Mouse (Mus musculus): Measurements from ENCODE around the gene Csrnp1.
A peak's percentile ranks its signal among the peaks of the same experiment; 100 is the strongest.

Gene Csrnp1

DNA sequence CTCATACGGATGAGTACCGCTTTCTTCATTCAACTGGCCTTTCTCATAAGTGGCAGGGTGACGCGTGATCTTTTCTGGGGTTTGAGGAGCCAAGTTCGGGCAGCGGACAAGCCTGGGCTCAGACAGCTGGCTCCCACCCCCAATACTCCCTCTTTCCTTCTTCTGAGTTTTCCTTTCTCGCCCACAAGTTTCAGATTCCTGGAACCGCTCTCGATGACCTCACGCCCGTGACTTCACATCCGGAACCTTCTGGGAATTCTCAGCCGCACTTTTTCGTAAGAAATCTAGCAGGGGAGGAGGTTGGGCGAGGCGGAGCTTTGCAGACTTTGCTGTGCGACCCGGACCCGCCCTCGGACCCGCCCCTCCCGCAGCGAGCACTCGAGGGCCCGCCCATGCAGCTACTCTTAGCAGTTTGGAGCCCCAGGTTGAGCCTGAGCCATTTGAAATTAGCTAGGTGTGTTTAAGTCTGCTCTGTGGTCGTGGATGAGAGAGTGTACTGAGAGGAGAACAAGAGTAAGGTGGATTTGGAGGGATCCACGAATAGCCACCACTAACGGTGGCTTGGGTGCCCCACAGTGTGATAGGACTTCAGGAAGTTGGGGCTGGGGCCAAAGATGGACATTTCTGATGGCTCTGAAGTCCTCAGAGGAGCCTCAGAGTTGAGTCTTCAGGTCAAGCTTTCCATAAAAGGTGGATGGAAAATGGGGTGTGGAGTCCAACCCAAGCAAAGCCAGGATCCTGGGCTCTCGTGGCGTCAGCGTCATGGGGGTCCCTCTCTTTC lies 17.7 kb upstream of the Csrnp1 start:
- DNase-seq: peak; percentile 71 to 73

DNA sequence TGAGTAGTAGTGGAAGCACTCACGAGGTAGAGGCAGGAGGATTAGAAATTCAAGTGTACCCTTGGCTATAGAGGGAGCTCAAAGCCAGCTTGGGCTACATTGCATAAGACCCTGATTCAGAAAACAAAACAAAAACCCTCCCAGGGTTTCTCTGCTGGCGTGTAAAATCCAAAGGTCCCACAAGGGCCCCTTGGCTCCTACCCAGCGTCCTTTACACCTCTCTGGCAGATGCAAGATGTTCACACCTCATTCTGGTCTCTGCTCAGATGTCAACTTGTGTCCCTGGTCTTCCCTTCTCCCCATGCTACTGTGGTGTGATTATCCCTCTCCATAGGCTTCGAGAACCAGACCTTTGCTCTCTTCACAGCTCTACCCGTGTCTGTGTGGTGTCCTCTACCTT lies 16.3 kb upstream of the Csrnp1 start:
- DNase-seq: no peak

DNA sequence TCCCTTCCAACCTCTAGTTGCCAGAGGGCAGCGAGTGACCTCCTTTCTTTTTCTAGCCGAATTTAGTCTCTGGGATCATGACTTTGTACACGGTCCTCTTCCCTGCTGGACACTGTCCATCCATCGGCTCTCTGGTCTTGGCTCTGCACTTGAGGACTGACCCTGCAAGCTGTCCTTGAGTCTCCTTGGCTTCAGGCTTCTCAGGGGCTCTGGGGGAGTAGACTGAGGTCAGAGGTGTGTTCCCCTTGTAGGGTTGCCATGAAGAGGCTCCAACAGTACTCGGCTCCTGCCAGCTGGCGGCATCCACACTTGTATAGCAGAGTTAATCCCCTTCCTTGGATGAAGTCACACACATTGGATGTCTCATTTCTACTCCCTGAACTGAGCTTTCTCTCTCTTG lies 15.2 kb upstream of the Csrnp1 start:
- DNase-seq: no peak

DNA sequence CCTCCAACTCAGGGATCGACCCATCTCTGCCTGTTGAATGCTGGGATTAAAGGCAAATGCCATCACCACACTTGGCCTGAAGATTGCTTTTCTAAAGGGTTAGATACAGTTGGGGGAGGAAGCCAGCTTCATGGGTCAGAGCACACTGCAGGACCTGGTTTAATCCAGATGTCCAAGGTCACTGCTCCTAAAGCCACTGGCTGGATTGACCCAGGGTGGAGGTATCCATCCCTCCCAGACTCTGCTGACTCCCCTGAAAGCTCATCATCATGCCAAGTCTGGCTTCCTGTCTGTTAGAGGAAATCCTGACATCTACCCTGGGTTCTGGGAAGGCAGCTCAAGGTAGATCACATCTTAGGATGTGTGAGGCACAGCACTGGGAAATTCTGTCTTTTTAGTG lies 14.3 kb upstream of the Csrnp1 start:
- no peak for DNase-seq

- no peak for DNase-seq
Observed at GRCm38 (mm10) chr9:119996080-119996479, 11.6 kb upstream of the Csrnp1 start.

DNA sequence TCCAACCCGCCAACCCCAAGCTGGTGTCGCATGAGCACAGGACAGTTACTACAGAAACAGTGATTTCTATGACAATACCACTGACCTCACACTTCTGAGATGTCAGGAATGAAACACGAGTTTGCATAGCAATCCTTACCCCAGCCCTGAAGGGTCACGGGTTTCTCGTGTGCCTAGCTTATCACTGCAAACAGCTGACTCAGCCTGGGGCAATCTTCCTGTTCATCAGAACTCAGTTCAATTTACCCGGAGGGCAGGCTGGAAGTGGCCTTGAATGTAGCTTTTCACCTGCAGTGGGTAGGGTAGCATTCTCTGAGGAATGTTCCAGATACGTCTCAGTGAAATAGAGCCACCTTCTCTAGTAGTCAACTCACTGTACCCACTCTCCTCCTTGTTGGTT lies 9.7 kb upstream of the Csrnp1 start:
- DNase-seq: no peak

DNA sequence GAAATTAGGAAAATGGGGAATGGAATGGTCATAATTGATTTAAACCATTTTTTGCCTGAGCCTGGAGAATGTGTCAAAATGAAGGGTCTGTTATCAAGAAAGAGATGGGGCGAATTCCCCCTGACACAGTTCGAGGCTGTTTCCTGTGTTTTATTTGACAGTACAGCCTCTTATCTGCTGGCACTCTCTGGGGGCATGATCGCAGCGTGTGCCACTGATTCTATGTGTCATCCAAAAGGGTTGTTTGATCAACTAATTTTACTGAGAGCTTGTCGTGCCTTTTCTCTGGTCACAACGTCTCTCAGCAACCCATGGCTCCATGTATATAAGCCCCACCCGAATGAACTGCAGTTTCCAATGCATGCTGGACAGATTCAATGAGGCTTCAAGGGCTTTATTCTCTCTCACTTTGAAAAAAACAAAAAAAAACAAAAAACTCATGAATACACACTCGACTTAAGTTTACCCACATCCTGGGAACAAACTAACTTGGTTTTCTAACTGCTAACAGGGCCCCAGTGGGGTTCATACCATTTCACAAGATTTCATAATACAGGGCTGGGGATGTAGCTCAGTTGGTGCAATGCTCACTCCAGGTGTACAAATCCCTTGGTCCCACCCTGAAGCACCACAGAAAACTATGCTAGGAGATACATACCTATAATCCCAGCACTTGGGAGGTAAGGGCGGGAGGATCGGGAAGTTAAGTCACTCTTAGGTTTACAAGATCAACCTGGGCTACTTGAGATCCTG lies 8.8 kb upstream of the Csrnp1 start:
- DNase-seq: no peak

DNA sequence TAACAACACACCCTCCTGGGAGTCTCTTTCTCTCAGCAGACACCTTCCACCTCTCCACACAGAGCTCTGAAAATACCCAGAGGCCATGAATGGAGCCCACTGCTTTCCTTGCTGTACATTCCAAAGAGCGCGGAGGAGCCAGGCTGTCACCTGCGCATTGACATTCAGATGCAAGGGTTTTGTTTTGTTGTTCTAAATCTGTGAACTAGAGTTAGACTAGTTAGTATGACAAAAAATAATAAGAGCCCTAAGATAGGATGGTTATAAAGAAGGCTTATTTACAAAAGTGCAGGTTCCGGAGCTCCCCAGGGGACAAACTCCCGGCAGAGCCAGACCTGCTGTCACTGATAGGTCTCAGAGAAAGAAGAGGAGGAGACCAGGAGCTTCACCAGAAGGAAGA lies 6.9 kb upstream of the Csrnp1 start:
- no peak for DNase-seq

DNA sequence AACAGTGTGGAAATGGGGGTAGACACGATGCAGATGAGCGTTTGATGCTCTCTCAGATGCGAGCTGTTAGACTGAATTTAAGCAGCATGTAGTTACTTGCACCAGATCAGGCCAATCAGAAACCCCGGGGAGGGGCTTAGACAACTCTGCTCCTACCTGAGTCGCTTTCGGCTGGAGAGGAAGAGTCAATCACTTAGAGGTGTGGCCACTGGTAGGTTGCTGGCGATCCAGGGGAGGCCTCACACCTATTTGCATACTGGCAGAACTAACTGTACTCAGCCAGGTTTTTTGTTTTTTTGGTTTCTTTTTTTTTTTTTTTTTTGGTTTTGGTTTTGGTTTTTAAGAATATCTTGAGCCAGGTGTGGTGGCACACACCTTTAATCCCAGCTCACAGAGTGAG lies 3.8 kb upstream of the Csrnp1 start:
- peak; percentile 60 to 66 for DNase-seq

- DNase-seq: no peak
Observed at GRCm38 (mm10) chr9:119985881-119986574, 1.6 kb upstream of the Csrnp1 start.

DNA sequence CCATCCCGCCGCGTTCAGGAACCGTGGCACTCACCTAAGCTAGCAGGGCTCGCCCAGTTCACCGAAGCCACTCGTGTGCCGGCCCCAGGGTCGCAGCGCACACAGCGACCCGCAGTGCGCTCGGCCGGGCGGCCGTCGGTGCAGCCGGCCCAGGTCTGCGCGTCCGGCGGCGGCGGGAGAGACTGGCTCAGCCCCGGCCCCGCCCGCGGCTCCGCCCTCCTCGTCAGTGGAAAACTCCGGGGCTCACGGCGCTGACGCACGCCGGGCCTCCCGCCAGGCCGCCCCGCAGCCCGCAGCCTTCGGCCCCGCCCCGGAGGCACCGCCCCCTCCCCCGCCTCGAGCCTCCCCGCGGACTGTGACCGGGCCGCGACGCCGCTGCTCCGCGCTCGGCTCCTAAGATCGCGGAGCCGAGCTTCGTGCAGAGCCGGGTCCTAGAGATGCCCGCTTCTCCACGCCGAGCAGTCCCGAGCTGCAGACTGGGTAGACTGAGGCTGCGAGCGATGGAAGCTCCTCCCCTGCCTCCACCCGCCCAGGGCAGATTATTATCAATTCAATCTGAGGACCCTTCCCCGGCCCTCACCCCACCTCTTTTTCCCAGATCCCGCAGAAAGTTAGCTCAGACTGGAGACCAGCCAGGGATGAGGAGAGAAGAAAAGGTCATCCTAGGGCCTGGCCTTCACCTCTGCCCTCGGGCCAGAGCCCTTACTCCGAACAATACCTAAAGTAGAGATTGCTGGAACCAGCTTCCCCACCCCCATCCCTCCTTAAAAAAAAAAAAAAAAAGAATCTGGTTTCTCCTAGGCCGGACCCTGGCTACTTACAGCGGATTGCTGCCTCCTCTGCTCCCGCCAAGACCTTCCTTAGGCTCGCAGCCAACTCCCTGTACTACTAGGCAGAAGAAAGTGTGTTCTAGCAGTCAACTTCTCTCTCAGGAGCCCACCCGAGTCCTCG lies 598 bp downstream of the Csrnp1 start:
- peak; percentile 88 for DNase-seq

DNA sequence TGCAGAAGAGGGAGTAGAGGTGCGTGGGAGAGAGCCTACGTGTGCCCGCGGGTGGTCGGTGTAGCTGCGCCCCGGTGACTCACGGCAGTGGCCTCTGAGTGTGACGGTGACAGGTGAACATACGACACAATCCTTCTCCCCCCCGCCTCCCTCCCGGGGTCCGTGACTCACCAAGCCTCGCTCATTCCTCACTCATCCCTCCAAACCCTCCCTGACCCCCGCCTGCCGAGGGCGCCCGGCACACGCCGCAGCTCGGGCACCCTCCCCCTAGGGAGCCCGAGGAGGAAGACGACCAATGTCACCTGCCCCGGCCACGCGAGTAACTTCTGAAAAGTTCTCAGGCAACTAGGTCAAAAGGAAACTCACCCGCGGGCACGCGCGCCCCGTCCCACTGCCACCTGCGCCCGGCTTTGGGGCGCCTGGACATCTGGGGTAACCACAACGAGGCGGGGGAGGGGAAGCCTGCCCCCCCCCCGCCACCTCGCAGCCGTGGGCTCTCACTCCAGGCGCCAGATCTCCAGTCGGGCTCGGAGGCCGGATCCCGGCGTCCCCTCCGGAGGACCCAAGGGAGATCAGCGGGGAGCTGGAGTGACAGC lies 1.4 kb downstream of the Csrnp1 start:
- peak; percentile 83 to 86 for DNase-seq

DNA sequence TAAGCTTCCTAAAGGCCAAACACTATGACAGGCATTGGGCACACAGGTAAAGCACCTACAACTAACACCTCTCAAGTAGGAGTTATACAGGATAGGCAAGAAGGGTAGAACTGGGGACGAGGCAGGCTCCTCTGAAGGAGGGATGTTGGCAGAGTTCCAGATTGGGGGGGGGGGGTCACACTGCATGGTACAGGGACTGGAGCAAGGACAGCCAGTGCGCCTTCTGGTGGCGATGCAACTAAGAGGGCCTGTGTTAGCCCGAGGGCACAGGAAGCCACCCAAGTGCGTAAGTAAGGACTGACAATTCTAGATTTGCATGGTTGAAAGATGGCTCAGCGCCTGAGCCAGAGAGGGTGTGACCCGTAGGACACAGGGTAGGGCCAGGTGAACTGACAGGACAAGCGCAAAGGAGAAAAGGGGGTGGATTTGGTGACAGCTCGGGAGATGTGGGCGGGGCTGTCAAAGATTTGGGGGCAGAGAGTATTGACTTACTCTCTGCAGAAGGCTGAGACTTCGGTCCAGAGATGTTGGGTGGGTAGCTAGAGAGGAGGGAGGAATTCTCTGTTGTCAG lies 2.1 kb downstream of the Csrnp1 start:
- peak; percentile 84 to 87 for DNase-seq

- DNase-seq: peak; percentile 81 to 82
Observed at GRCm38 (mm10) chr9:119981183-119982179, 3.0 kb downstream of the Csrnp1 start.

DNA sequence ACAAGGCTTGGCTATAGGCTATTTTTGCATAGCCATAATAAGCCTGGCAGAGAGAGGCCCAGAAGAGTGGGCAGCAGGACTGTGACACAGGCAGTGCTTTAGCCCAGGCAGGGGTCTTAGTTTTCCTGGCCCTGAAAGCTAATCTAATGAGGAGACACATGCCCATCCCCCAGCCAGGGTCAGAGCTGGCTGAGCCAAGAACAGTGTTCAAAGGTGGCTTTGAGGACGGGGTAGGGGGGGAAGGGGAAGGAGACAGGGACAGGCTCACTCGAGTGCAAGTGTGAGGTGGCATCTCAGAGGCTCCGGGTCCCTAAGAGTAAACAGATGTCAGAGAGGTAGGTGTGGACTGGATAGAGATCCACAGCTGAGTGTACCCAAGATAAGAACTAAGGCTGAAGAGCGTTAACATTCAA lies 3.7 kb downstream of the Csrnp1 start:
- DNase-seq: no peak

DNA sequence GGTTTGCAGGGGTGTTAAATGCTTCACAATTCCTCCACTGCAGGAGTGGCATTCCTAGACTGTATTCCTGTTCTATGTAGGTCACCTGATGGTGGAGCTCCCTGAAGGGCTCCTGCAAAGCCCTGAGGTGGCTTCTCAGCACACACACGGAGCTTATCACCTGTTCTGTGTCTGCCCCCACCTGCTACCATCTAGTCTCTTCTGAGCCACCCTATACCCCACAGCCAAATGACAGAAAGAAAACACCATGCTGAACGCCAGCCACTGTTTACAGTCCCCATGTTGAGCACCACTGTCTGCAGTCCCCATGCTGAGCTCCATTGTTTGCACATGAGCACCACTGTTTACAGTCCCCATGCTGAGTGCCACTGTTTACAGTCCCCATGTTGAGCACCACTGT lies 4.7 kb downstream of the Csrnp1 start:
- DNase-seq: no peak

DNA sequence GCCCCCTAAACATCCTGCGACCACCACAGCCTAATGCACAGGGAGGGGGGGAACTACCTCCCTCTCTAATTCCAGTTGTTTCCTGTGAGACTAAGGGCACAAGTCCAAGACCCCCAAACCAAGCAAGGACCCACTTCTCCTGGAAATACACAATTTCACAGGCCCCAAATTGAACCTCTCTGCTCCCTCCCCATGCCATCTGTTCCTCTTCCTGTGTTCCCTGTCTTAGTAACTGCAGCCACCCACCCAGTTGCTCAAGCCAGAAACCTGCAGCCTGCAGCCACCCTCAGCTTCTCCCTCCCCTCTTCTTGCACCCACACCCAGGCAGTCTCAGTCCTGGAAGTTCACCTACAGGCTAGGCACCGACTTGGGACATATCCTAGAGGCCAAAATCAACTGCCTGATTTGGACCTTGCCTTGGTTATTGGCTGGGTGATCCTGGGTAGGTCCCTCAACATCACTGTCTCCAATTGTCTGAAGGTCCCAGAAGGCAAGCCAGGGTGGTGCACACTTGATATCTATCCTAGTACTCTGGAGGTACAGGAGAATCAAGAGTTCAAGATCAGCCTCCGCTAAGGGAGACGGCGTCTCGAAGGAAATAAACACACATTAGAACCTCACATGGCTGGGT lies 5.5 kb downstream of the Csrnp1 start:
- no peak for DNase-seq

DNA sequence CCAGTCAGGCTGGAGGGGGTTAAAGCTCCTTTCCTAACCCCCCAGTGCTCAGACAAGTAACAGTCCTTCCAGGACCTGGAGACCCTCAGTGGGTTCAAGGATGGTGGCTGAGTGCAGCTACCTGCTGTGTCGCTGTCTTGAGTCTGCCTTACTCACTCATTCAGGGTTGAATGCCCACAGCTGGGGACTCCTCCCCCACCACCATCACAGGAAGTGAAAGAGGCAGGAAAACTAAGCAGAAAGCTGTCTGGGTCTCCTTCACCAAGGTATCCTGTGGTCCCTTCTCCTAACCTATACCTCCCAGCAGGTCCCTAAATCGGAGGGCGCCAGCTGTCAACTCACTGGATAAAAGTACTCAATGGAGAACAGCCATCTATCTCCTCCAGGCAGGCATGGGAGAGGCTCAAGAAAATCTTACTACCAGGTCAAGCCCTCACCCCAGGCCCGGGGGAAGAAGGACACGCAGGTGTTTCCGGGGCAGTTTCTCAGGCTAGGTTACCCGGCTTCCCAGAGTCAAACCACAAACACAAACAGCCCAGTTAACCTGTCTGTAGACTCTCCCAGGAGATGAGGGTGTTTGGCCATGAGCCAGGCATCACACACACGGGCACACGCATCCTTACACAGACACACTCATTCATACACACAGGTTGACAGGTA lies 6.2 kb downstream of the Csrnp1 start:
- peak; percentile 81 to 85 for DNase-seq

DNA sequence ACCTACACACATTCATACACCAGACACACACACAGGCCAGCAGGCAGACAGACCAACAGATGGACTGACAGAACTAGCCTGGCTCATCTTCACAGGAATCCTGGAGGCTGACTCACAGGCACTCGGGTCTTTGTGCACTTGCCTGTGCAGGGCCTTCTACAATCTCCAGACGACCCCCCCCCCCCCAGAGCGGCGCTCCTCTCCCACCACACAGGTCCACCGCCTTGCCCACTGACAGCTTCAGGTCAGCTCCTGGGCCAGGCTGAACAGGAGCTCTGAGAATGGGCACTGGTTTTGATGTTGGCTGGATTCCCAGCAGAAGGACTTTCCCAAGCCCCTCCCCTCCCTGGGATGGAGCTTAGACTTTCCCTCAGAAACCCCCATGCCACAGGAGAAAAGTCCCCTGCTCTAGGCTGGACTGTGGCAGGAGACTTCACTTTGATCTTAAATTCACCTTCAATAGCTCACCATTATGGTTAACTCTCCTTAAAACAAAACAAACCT lies 6.8 kb downstream of the Csrnp1 start:
- no peak for DNase-seq
